Mouse (Mus musculus) embryo, embryonic 11.5 days (tissue): ENCODE results near the gene Nup160.

Source experiments
- DNase-seq: peaks from one replicate; pipeline ENCODE4 v3.0.0-alpha.2; 2012; ENCODE audit warnings: low read depth, low spot score

Nup160 gene

DNA sequence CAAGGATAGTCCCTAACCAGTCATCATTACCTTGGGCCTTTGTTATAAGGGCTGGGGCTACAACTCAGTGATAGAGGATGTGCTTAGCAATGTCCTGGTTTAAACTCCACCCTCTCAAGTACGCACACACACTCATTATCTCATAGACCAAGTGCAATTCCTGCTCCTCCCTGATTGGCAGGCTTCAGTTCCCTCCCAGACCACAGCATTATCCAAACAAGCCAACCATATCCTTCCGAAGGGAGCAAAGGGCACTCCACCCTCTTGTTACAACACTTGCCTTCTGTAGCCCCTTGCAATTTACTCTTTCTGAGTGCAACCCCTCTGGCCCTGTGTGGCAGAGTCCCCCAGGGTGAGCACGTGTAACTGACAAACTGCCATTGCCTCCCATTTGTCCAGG is 15.6 kb upstream of the Nup160 start:
- no peak for DNase-seq

DNA sequence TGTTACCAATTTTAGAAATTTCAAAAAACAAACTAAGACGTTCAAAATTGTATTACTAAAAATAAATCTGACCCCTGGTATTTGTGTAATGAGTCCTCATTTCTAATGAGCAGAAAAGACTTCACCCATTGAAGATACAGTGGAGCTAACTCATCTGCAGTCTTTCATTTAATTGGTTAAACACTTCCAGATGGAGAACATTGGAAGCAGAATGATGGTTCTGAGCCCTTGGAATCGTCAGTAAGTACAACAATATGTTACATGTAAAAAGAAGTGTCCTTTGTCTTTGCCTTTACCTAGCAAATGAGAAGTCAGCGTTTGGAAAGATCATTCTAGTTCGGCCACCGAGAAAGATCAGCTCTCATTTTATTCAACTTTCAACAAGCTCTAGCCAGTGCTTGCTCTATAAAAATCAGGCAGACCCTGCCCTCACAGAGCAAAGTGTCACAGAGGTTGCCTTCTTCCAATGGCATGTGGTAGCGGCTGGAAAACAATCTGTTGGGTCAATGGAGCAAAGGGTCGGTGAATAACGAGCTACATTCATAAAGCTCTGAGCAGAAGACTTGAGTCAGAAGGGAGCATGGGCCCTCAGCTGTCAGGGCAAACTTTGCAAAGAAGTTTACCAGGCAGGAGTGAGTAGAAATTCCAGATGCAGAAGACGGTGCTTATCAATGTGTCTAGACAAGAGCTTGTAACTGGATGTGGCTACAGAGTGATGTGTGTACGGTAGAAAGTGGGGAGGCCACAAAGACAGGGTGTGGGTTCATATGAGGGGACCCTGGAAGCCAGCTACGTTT is 10.2 kb upstream of the Nup160 start:
- no peak for DNase-seq

DNA sequence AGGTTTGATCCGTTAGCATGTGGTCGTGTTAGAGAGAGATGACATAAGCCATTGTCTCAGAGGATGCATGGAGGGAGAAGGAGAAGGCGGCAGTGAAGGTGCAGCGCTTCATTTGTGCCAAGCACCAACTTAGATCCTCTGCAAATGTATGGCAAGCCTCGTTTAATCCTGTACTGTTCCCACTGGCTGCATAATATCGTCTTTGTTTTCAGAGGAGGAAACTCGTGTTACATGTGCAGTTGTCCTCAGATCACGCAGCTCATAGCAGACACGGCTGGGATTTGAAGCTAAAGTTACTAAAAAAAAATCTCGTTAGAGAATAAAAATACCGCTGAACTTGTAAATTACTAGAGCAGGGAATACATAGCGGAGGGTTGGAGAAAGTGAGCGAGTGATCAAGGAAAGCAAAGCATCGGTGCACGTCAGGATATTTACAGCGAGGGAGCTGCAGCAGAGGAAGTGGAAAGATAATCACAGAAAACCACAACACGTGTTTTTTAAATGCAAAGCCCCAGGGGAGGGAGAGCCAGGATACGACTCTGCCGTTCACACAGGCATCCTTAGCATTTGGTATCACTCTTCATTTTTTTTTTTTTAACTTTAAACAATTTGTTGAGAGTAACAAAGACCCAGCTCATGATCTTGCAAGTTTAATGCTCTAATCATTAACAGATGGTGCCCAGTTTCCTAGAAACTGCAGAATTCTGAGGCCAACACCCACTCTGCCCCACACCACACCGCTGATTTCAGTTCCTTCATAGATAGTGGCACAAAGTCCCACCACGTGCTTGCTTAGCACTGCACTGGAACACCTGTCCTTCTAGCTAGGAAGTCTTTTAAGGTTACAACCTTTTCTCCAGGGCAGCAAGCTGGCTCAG is 9.4 kb upstream of the Nup160 start:
- DNase-seq: no peak

DNA sequence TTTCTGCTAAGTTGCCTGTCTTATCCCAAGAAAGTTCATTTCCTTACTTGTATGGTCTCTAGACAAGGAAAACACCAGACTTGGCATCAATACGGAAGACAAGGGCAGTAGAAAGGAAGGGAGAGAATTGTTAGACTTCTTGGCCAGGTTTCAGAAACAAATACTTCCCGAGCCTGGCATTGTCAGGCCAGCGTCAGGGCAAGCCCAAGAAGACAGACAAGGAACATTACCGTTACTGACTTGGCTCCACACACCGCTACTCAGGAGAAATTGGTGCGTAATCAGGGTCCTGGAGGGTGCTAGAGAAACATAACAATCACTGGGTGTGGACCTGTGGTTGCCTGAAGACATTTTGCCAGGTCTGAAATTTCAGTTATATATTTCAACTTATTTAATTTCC is 6.7 kb upstream of the Nup160 start:
- no peak for DNase-seq

DNA sequence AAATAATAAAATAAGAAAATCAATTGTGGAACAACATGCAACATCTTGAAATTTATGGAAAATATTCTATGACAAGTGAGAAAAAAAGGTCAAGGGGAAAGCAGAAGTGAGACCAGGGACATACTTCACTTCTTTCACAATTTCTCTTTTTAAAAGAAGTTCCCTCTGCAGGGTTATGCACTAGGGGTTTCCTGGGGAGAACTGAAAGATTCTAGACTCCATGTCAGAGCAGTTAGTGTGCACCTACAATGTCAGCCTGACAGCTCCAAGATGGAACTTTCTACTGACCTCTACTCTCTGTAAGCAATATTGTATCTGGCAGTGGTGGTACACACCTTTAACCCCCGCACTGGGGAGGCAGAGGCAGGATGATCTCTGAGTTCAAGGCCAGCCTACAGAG is 3.7 kb upstream of the Nup160 start:
- no peak for DNase-seq

DNA sequence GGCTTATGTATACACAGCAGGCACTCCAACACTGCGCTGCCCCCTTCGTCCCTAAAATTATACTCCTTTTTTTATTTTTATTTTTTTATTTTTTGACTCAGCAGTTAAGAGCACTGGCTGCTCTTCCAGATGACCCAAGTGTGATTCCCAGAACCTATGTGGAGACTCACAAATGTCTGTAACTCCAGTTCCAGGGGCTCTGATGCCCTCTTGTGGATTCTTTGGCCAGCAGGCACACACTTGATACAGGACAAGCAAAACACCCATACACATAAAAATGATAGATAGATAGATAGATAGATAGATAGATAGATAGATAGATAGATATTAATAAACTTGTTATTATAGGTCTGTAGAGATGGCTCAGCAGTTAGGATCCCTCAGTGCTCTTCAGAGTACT is 2.5 kb upstream of the Nup160 start:
- DNase-seq: no peak

DNA sequence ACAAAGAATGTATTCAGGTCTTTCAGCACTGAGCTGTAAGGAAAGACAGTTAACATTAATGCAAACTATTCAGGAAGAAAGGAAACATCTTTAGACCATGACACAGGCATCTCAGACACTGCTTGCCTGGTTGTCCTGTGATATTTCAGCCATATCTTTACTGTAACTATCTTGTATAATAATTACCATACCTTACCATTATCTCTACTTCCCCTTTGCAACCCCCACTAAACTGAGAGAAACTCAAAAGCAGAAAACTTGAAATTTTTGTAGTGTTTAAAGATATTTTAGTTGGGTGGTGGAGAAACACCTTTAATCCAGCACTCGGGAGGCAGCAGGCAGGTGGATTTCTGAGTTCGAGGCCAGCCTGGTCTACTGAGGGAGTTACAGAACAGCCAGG is 1.5 kb upstream of the Nup160 start:
- no peak for DNase-seq

DNA sequence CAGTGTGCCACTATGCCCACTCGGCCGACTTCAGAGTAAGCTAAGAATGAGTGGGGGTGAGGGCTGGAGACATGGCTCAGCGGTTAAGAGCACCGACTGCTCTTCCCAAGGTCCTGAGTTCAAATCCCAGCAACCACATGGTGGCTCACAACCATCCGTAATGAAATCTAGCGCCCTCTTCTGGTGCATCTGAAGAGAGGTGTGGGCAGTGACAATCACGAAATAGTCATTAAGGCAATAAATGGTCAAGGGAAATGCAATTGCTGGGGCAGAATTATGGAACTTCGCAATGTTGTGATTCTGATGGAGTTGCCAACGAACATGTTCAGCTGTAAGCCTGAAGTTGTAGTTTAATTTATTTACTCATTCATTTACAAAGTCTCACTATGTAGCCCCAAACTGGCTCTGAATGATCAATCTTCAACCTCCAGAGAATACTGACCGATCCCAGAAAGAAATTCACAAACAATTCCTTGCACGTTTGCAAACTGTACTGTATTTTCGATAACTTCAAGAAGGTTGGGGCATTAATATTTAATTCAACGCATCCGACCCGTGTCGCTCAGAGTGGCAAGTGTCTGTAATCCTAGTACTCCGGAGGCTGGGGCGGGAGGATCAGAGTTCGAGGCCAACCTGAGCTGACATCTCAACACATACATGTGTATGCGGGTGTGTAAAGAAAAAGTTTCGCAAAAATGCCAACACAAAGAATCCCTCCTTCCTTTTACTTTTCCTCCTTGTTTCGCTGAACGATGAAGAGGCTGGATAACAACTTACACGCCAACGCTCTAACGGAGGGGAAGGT is 1.4 kb downstream of the Nup160 start:
- no peak for DNase-seq

DNA sequence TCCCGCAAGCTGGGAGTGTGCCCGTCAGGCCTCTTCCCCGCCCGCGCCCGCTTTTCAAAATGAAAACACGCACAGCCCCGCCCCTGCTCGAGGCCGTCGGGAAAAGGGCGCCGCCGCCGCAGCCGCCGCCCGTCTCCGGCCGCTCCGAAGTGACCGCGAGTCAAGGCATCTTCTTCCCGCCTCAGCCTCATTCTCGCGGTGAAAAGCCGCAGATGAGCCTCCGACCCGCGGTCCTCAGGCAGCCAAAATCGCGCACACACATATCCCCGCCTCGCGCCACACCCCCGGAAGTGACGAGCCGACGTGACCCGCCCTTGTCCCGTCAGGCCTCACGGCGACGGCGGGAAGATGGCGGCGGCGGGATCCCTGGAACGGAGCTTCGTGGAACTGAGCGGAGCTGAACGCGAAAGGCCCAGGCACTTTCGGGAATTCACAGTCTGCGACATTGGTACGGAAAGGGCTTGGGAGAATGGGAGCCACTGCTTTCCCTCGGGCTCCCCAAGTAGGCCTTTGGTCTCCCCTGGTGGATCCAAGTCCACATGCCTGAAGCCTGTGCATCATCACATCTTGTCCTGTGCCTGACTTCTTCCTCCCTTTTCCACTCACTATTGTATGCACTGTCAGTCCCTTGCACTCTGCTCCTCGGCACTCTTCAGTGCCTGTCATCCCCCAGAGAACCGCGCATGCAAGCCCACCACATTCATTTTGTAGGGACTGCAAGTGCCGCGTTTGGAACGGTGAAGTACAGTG is 2.2 kb downstream of the Nup160 start:
- DNase-seq: peak; percentile 87

DNA sequence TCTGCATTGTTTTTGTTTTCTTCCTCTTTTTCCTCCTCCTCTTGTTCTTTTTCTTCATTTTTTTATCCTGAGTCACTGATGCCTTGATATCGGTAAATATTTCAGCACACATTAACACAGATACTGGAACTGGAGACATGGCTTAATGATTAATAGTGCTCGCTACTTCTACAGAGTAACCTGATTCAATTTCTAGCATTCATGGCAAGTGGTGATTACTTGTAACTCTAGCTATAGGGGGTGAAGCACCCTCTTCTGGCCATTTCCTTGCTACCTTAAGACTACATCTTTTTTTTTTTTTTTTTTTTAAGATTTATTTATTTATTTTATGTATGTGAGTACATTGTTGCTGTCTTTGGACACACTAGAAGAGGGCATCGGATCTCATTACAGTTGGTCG is 23.9 kb downstream of the Nup160 start:
- no peak for DNase-seq

DNA sequence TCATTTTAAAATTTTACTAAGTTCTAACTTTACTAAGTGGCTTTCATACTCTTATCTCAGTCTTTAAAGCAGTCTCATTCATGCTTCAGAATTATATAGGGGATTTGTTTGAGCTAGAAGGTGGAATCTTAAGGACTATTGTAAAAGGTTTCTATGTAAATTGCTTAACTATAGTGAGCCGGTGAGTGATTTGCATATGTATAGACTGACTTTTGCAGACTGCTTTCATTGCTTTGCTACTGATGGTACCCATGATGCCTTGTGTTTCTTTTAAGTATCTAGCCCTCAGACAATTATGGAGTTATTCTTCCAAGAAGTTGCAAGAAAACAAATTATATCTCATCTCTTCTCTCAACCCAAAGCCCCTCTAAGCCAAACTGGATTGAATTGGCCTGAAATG is 31.5 kb downstream of the Nup160 start:
- no peak for DNase-seq

DNA sequence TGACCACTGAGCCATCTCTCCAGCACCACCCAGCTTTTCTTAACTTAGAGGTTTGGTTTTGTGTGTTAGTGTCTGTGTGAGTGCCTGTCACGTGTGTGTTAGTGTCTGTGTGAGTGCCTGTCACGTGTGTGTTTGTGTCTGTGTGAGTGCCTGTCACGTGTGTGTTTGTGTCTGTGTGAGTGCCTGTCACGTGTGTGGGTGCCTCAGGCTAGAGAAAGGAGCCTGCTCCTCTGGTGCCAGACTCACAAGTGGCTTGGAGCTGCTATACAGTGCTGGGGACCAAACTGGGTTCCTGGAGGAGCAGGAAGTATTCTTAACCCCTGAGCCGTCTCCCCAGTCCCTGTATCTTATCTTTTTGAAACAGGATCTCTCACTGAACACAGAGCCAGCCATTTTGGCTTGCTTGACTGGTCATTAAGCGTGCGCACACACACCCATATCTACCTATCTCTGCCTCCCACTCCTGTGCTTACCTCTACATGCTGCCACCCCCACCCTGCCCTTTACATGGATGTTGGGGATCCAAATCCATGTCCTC is 38.6 kb downstream of the Nup160 start:
- no peak for DNase-seq

DNA sequence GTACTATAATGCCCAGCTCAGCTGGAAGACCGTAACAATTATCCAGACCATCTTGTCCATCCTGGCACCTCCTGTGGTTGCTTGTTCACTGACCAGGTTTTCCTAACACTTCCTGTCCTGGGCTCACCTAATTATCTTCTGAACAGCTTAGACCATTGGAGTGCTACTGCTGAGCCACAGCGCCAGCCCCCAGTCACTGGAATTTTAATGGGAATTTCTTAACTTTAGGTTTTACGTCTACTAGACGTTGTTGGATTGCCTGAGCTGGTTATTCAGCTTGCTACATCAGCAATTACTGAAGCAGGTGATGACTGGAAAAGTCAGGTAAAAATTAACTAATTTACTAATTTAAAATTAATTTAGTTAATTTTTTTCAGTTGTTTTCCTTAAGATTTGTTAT is 40.4 kb downstream of the Nup160 start:
- DNase-seq: no peak

DNA sequence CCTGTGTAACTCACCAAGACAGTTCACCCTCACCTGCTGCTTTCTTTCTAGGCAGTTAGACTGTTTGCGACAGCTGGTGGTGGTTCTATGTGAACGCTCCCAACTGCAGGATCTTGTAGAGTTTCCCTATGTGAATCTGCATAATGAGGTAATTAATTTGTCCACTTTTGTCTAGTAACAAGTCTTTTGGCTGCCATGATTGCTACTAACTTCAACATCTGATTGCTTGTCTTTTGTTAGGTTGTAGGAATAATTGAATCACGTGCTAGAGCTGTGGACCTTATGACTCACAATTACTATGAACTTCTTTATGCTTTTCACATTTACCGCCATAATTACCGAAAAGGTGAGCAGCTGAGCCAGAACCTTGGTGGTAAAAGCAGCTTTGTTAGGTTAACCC is 40.9 kb downstream of the Nup160 start:
- no peak for DNase-seq

DNA sequence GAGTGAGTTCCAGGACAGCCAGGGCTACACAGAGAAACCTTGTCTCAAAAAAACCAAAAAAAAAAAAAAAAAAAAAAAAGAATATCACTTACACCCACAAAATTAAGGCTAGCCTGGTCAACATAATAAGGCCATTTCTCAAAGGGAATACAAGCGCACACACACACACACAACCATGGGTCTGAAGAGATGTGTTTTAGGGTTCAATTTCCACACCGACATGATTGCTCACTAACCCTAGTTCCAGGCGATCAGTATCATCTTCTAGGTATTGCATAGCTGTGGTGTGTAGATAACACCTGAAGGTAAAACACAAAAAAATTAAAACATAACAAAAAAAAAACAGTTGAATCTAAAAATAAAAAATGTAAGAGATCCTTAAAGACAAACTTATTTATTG is 49.8 kb downstream of the Nup160 start:
- no peak for DNase-seq

DNA sequence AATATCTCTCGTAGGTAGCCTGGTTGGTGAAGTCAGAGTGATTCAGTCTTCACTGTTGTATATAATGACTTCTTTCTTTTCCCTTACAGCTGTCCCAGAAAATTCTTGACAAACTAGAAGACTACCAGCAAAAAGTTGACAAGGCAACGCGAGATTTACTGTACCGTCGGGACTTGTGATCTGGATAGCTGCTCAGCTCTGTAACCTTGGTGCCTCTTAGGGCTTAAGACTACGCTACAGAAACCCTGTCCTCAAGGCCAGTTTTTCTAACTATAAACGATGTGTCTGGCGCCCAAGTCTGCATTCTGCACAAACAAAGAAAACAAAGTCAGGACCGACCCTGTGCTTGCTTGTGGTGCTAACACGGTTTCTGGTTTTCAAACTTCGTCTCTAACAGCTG is 58.3 kb downstream of the Nup160 start:
- DNase-seq: no peak

DNA sequence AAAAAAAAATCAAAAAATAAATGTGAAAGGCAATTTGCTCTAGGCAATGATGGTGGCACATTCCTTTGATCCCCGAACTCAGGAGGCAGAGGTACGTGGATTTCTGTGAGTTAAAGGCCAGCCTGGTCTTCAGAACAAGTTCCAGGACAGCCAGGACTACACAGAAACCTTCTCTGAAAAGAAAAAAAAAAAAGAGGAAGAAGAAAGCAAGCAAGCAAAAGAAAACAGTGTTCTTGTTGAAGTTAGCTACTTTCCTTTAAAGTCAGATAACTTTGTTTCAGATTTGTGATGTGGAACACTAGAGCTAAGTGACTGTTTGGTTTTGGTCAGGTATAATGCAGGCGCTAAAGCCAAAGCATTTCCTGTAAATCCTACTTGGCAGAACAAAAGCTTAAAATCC is 61.8 kb downstream of the Nup160 start:
- DNase-seq: no peak

DNA sequence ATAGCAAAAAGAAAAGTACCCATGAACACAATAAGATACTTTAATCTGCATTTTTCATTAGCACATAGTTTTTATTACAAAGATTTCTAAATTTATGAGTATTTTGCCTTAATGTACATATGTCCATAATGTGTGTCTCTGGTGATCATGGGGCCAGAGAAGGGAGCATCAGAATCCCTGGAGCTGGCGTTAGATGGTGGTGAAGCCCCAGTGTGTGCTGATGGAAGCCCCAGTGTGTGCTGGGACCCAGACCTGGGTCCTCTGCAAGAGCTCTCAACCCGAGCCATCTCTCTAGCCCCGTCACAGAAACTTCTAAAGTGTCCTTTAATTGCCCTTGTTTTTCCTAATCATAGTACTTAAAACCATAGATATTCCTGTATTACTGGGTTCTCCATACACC is 62.3 kb downstream of the Nup160 start:
- no peak for DNase-seq

DNA sequence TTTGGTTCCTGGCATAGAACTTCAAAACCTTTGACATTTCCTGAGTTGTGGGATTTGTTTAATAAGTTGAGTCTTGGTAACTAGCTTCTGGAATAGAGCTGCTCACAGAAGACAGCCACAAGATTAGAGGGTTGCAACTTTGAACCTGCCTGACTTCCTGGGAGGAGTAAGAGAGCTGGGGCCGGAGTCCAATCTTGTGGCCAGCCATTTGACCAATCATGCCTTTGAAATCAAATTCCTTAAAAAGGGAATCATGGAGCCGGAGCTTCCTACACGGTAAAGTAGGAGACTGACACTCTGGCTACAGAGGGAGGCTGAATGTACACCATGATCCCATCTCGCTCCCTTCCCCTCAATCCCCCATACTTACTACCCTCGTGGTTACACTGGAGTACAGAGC is 62.9 kb downstream of the Nup160 start:
- no peak for DNase-seq

DNA sequence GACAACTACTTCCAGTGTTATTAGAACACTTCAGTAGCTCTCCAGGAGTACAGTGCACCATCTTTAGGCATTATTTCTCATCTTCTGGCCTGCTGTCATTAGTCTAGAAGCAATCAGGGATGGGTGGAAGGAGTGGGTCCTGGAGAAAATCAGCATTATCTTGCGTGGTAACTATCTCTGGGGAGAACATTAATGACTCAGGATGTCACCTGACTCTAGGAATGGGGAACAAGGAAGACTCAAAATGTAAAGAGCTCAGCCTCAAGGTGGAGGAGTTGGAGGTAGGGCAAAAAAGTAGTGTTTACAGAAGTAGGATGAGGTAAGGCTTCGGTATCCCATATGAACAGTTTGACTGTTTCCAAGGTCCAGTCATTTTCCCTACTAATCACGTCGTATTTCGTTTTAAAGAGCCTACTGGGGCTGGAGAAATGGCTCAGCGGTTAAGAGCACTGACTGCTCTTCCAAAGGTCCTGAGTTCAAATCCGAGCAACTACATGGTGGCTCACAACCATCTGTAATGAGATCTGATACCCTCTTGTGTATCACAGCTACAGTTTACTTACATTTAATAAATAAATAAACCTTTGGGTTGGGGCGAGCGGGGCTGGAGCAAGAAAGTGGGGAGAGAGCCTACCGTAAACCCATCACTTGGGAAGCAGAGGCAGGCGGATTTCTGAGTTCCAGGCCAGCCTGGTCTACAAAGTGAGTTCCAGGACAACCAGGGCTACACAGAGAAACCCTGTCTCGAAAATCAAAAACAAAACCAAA is 67.5 kb downstream of the Nup160 start:
- DNase-seq: no peak
